Mouse (Mus musculus): ENCODE measurements around the gene Edil3.

DNA sequence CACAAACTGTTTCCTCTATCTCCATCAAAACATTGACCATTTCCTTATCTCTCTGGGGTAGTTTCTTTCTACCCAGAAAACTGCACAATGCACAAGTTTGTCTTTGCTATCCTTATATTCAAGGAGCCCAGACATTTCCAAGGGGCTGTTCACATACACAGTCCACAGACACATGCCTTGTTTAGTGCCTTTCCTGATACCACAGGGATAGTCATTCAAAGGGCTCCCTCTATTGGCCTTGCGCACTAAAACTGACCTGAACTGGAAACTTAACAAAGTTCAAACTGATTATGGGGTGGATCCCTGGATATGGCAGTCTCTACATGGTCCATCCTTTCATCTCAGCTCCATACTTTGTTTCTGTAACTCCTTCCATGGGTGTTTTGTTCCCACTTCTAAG lies 513.2 kb downstream of the Edil3 start:
- TF ChIP-seq POLR2A (IDR thresholded peaks at IDR 0.05; ENCODE audit: low read depth, low read length) = no peak
- no peak for TF ChIP-seq CTCF (IDR thresholded peaks at IDR 0.05; ENCODE audit: borderline replicate concordance, insufficient read depth, low read length)

All from embryonic fibroblast, embryonic 13.5 days (primary cell).